Mouse (Mus musculus): ENCODE data around the gene Hnrnph1. TPM values are rescaled to one million over a fixed set of nuclear protein-coding genes. Genes with fewer than 3 reads are reported as not detected.

Hnrnph1 gene
- 734 and 740 TPM in 2 replicates for polyA plus RNA-seq (2016; fragmentation: Nextera tagmentation; extraction: Ambion mirVana)

DNA sequence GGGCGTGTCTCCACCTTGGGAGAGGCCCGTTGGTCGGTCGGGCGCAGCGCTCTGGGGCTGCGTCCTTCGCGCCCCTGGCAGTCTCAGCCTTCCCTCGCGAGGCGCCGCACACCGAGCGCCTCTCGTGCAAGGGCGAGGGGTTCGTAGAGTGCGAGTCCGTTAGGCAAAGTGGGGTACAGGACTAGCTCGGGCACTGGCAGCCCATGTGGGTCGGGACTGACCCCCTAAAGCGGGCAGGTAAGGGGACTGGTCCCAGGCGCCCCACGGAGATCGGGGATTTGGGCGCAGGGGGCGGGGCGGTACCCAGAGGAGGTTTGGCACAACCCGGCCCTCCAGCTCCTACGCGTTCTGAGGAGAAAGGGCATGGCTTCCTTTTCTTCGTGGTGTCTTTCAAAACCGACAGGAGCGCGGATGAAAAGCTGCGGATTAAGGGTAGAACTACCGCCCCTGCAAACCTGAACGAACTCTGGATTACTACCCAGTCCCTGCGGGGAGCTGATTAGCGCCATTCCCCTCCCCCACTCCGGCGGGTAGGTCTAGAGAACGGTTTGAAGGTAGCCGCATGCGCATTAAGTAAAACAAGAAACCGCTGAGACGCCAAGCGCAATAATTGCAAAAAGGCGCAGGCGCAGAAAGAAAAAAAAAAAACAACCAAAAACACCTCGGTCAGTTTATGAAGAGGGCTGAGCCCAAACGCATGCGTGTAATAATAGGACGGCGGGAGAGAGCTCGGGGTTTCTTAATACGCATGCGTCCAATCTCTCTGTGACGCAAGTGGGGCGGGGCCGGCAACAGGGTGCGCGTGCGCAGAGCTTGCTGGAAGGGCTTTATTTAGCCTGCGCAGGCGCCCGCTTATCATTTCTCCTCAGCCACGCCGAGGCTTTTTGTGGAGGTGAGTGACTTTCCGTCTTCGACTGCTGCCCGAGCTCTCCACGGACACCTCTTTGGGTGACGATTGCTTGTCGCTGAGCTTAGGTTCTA lies at the start of gene Hnrnph1:
Gene Hnrnph1 (plus strand): TSS at position 80 of the 981 bp plus-strand sequence.
- WGBS = under 1% methylated on average over 75 of the region's 76 CpGs
- H3K4me1 ChIP-seq = peaks cover 28% of the 10 kb centered on the region

DNA sequence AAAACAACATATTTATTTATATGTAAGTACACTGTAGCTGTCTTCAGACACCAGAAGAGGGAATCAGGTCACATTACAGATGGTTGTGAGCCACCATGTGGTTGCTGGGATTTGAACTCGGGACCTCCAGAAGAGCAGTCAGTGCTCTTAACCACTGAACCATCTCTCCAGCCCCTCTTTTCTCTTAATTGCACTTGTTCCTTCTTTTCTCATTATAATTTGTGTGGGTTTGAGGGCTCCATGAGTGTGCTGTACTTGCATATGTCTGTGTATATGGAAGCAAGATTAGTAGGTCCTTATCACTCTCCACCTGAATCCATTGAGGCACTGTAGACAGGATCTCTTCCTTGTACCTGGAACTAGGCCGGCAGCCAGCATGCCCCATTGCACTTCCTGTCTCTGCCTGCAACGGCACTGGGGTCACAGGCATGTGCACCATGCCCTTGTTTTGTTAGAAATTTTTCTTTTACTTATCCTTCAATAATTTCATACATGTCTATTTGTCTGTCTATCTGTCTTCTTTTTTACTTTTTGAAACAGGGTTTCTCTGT lies 48.6 kb upstream of the Hnrnph1 start:
- H3K27me3 ChIP-seq = no peaks in the 10 kb centered on the region
- 95% methylated on average over 3 of the region's 3 CpGs for WGBS

More for the DNA sequence above, at the start of gene Hnrnph1:
- peaks cover 18% of the 10 kb centered on the region for H3K36me3 ChIP-seq (replicated peaks)
- H3K9me3 ChIP-seq = no peaks in the 10 kb centered on the region
- H3K4me2 ChIP-seq = peak within 1 kb of the TSS; percentile 87
- H3K27ac ChIP-seq = peak within 1 kb of the TSS; percentile 98
- H3K27me3 ChIP-seq = no peaks in the 10 kb centered on the region
- peak within 1 kb of the TSS; percentile 99 for H3K9ac ChIP-seq
- peak; percentile 94 for ATAC-seq (ENCODE audit: low FRiP score)
- H3K4me3 ChIP-seq (replicated peaks) = peak within 1 kb of the TSS; percentile 97

DNA sequence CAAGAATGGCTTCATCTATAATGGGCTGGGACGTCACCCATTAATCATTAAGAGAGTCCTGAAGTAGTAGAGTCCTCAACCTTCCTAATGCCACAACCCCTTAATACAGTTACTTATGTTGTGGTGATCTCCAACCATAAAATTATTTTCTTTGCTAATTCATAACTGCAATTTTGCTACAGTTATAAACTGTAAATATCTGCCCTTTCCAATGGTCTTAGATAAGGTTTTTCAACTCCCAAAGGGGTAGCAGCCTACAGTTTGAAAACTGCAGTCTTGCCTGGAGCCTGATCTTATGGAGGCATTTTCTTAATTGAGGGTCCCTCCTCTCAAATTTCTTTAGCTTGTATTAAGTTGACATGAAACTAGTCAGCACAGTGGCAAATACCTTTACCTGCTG lies 47.4 kb upstream of the Hnrnph1 start:
- no peak overlapping the region for H3K4me3 ChIP-seq (replicated peaks)
- H3K4me2 ChIP-seq = no peak overlapping the region
- no peaks in the 10 kb centered on the region for H3K9me3 ChIP-seq
- 0 out of 2 replicates have a peak, but pooled peaks cover 6% of the 10 kb centered on the region for H3K36me3 ChIP-seq (replicated peaks)
- no peak overlapping the region for H3K27ac ChIP-seq
- H3K9ac ChIP-seq = no peak overlapping the region
- H3K4me1 ChIP-seq = peaks cover 9% of the 10 kb centered on the region
- H3K27me3 ChIP-seq = no peaks in the 10 kb centered on the region
- ATAC-seq (ENCODE audit: low FRiP score) = no peak
- WGBS = 93% methylated on average over 1 of the region's 1 CpGs

More for the DNA sequence above, 48.6 kb upstream of the Hnrnph1 start:
- no peak for ATAC-seq (ENCODE audit: low FRiP score)
- H3K4me1 ChIP-seq = peaks cover 22% of the 10 kb centered on the region
- no peaks in the 10 kb centered on the region for H3K9me3 ChIP-seq
- no peak overlapping the region for H3K4me2 ChIP-seq
- no peak overlapping the region for H3K9ac ChIP-seq
- H3K36me3 ChIP-seq (replicated peaks) = 0 out of 2 replicates have a peak, but pooled peaks cover 6% of the 10 kb centered on the region
- H3K4me3 ChIP-seq (replicated peaks) = no peak overlapping the region
- H3K27ac ChIP-seq = no peak overlapping the region

DNA sequence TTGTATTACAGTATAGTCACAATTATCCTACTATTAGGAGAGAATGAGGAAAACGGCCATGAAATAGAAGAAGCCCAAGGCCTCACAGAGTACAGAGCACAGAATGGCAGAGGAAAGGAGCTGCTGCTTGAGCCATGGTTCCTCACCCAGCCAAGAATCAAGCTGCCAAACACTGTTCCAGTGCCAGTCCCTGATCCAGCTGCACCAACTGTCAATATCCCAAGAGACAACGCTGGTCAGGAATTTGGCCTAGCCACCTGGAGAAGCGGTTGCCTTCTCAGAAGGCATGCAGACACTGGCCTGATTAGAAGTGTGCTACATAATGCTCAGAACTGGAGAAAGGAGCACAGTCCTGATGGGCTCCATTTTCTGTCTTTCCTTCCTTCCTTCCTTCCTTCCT lies 43.6 kb upstream of the Hnrnph1 start:
- Histone ChIP-seq H3K4me1 (no peaks in the 10 kb centered on the region), H3K27me3 (no peaks in the 10 kb centered on the region), H3K4me3 (replicated peaks) (no peak overlapping the region), H3K4me2 (no peak overlapping the region), H3K9ac (no peak overlapping the region), H3K9me3 (no peaks in the 10 kb centered on the region), H3K36me3 (replicated peaks) (0 out of 2 replicates have a peak, but pooled peaks cover 6% of the 10 kb centered on the region), H3K27ac (no peak overlapping the region)
- WGBS = 88% methylated on average over 3 of the region's 3 CpGs
- ATAC-seq (ENCODE audit: low FRiP score) = no peak

DNA sequence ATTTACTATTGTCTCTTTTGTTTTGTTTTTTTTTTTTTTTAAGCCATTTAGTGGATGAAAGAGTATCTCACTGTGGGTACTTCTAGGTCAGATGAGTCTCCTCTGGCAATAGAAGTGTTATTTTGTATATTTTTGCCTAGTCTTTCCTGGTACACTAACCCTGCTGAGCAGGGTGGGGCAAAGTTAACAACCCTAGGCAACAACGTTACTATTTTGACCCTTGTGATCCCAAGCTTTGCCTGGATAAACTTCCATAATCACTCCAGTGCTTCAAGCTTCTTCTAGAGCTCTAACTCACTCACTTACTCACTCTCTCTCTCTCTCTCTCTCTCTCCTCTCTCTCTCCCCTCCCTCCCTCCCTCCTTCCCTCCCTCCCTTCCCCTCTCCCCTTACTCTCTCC lies 40.7 kb upstream of the Hnrnph1 start:
- H3K9me3 ChIP-seq = no peaks in the 10 kb centered on the region
- no peak overlapping the region for H3K27ac ChIP-seq
- no peak overlapping the region for H3K9ac ChIP-seq
- whole genome bisulfite sequencing = 55% methylated on average over 1 of the region's 1 CpGs
- H3K36me3 ChIP-seq (replicated peaks) = no peaks in the 10 kb centered on the region
- H3K4me3 ChIP-seq (replicated peaks) = no peak overlapping the region
- no peaks in the 10 kb centered on the region for H3K27me3 ChIP-seq
- H3K4me2 ChIP-seq = no peak overlapping the region
- H3K4me1 ChIP-seq = no peaks in the 10 kb centered on the region
- ATAC-seq (ENCODE audit: low FRiP score) = no peak

DNA sequence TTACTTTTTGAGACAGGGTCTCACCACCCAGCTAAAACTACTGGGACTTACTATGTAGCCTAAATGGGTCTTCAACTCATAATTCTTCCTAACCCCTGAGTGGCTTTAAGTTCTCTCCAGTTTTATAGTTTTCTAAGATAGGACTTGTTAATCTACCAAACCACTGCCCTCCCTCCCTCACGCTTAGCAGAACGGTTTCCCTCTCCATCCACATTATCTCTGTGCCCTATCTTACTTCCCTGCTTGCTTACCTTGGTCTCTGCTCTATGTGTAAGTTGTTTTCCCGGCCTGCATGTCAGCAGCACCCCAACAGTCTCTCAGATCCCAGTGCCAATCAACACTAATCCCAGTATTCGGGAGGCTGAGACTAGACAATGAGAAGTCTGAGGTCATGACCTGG lies 39.9 kb upstream of the Hnrnph1 start:
- no peaks in the 10 kb centered on the region for H3K36me3 ChIP-seq (replicated peaks)
- H3K4me1 ChIP-seq = no peaks in the 10 kb centered on the region
- WGBS = 59% methylated on average over 4 of the region's 4 CpGs
- H3K27me3 ChIP-seq = no peaks in the 10 kb centered on the region
- no peaks in the 10 kb centered on the region for H3K9me3 ChIP-seq
- no peak overlapping the region for H3K9ac ChIP-seq
- H3K4me2 ChIP-seq = no peak overlapping the region
- no peak overlapping the region for H3K27ac ChIP-seq
- ATAC-seq (ENCODE audit: low FRiP score) = no peak
- no peak overlapping the region for H3K4me3 ChIP-seq (replicated peaks)

DNA sequence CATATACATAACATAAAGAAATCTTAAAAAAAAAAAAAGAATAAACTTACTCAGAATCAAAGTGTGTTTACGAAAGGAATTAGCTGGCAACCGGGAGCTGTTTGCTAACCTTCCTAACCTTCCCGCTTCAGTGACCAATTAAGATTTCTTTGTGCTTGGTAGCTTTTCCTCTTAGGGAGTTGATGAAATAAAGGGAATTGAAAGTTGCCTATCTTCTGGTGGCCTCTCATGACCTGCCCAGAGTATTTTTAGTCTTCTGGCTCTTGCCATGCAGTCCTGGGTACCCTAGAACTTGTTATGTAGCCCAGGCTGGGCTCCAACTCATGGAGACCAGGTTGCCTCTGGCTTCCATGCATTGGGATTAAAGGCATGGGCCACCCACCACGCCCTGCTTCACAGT lies 31.3 kb upstream of the Hnrnph1 start:
- no peak overlapping the region for H3K27ac ChIP-seq
- WGBS = 67% methylated on average over 4 of the region's 4 CpGs
- no peak for ATAC-seq (ENCODE audit: low FRiP score)
- H3K4me2 ChIP-seq = no peak overlapping the region
- no peaks in the 10 kb centered on the region for H3K36me3 ChIP-seq (replicated peaks)
- H3K9ac ChIP-seq = no peak overlapping the region
- no peaks in the 10 kb centered on the region for H3K27me3 ChIP-seq
- H3K4me3 ChIP-seq (replicated peaks) = no peak overlapping the region
- no peaks in the 10 kb centered on the region for H3K4me1 ChIP-seq
- no peaks in the 10 kb centered on the region for H3K9me3 ChIP-seq

DNA sequence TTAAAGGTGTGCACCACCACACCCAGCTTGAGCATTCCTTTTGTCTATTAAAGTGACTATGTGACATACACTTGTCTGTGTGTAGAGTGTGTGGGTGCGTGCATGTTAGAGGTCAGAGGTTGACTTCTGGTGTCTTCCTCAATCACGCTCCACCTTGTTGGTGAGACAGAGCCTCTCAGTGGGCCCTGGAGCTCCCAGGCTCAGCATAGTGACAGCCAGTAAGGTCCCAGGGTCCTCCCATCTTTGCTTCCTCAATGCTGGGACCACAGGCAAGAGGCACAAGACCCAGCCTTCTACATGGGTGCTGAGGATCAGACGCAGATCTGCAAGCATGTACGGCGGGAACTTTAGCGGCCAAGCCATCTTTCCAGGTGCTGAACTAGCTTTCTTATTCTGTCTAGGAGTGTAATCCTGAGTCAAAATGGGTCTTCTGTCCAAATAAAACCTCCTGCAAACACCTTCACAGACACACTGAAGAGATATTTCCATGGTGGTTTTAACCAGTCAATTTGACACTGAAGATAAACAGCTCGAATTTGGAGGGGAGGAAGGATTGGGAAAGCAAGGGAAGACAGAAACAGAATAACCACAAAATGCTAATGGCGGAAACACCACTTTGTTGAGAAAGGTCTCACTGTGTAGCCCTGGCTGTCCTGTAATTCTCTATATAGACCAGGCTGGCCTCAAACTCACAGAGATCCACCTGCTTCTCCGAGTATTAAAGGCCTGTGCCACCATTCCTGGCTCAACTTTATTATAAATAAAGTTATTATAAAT lies 30.3 kb upstream of the Hnrnph1 start:
- no peak overlapping the region for H3K27ac ChIP-seq
- no peak overlapping the region for H3K4me2 ChIP-seq
- no peaks in the 10 kb centered on the region for H3K9me3 ChIP-seq
- H3K27me3 ChIP-seq = no peaks in the 10 kb centered on the region
- no peak overlapping the region for H3K4me3 ChIP-seq (replicated peaks)
- no peak for ATAC-seq (ENCODE audit: low FRiP score)
- H3K9ac ChIP-seq = no peak overlapping the region
- no peaks in the 10 kb centered on the region for H3K4me1 ChIP-seq
- no peaks in the 10 kb centered on the region for H3K36me3 ChIP-seq (replicated peaks)
- WGBS = 91% methylated on average over 9 of the region's 9 CpGs

DNA sequence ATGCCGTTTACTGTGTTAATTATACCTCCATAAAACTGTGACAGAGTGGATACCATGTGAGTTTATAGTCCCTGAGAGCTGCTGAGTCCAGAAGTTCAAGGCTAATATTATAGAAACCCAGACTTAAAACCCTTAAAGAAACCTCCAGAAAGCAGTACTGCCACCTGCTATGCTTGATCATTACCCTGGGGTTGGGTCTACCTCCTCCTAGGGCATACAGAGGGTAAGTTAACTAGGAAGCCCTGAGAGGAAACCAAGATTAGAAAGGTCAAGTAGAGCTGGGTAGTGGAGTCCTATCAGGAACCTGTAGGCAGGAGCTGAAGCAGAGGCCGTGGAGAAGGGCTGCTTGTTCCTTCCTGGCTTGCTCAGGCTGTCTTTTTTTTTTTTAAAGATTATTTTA lies 24.6 kb upstream of the Hnrnph1 start:
- no peaks in the 10 kb centered on the region for H3K4me1 ChIP-seq
- no peak overlapping the region for H3K27ac ChIP-seq
- no peak for ATAC-seq (ENCODE audit: low FRiP score)
- no peaks in the 10 kb centered on the region for H3K9me3 ChIP-seq
- no peak overlapping the region for H3K4me2 ChIP-seq
- H3K27me3 ChIP-seq = no peaks in the 10 kb centered on the region
- H3K9ac ChIP-seq = no peak overlapping the region
- no peaks in the 10 kb centered on the region for H3K36me3 ChIP-seq (replicated peaks)
- H3K4me3 ChIP-seq (replicated peaks) = no peak overlapping the region
- WGBS = 85% methylated on average over 2 of the region's 2 CpGs

DNA sequence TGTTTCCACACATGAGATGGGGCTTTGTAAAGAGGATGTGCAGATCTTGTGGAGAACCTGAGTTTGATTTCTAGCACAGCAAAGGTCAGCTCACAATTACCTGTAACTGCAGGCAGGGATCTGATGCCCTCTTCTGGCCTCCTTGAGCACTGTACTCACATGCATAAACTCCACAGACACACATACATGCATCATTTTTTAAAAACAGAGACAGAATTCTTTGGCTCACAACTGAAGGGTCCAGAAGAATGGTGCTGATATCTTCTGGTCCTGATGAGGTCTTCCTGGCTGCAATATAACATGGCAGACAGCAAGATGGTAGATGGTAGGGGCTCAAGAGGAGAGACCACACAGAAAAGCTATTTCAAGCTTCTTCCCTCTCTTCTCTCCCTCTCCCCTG lies 22.6 kb upstream of the Hnrnph1 start, which contains the start of gene Cby3:
Gene Cby3 (plus strand): TSS at position 301 of the 400 bp plus-strand sequence.
- no peak for ATAC-seq (ENCODE audit: low FRiP score)

DNA sequence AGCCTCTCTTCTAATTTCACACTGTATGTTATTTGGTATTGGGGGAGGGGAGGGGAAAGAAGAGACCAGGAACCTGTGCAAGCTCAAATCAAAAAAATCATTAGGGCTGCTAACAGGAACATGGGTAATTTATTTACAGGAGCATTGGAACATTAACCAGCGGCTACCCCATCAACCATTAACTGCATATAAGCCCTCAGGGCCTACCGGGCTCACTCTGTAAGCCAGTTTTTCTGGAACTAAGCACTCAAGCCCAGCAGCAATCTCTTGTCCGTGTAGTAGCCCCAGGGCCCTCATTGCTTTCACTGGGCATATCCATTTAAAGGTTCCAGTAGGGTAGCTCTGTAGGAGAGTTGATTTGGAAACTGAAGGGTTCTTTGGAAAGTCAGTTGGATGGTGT lies 21.9 kb upstream of the Hnrnph1 start:
- Histone ChIP-seq H3K9ac (no peak overlapping the region), H3K27ac (no peak overlapping the region), H3K27me3 (peaks cover 21% of the 10 kb centered on the region), H3K4me3 (replicated peaks) (no peak overlapping the region), H3K4me1 (peaks cover 9% of the 10 kb centered on the region; the same call in 1 of the 2 replicates), H3K9me3 (no peaks in the 10 kb centered on the region), H3K36me3 (replicated peaks) (no peaks in the 10 kb centered on the region), H3K4me2 (no peak overlapping the region)
- ATAC-seq (ENCODE audit: low FRiP score) = no peak
- 82% methylated on average over 3 of the region's 3 CpGs for WGBS

More for the DNA sequence above, 22.6 kb upstream of the Hnrnph1 start, which contains the start of gene Cby3:
- no peaks in the 10 kb centered on the region for H3K36me3 ChIP-seq (replicated peaks)
- H3K4me2 ChIP-seq = no peak within 1 kb of the TSS
- H3K27ac ChIP-seq = no peak within 1 kb of the TSS
- peaks cover 17% of the 10 kb centered on the region for H3K27me3 ChIP-seq
- peaks cover 4% of the 10 kb centered on the region; the same call in 1 of the 2 replicates for H3K4me1 ChIP-seq
- H3K9me3 ChIP-seq = no peaks in the 10 kb centered on the region
- no peak within 1 kb of the TSS for H3K4me3 ChIP-seq (replicated peaks)
- H3K9ac ChIP-seq = no peak within 1 kb of the TSS

DNA sequence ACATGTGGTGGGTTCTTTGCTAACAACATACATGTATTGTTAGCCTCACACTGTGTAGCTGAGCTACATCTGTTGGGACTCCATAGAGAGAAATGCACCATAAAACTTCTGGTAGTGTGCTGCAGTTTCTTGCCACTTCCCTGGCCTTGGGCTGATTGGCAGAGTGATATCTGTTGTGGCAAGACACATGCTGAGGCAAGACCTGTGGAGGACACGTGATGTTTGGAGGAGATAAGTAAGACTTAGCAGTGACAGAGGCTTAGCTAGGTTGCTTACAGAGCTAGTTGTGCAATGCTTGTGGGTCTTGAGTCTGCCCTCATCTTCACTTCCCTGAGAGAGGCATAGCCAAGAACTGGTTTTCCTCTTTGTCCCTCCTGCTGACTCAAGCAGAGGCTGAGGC lies 21.4 kb upstream of the Hnrnph1 start:
- Histone ChIP-seq H3K36me3 (replicated peaks) (no peaks in the 10 kb centered on the region), H3K9me3 (no peaks in the 10 kb centered on the region), H3K27ac (no peak overlapping the region), H3K4me1 (peaks cover 9% of the 10 kb centered on the region; the same call in 1 of the 2 replicates), H3K4me2 (no peak overlapping the region), H3K4me3 (replicated peaks) (no peak overlapping the region), H3K27me3 (peaks cover 21% of the 10 kb centered on the region), H3K9ac (no peak overlapping the region)
- no peak for ATAC-seq (ENCODE audit: low FRiP score)
- 74% methylated on average over 1 of the region's 1 CpGs for WGBS

Measured in forebrain, embryonic 12.5 days (tissue).